ENCODE assay signal across 8 mouse cellular contexts in the genomic region with DNA sequence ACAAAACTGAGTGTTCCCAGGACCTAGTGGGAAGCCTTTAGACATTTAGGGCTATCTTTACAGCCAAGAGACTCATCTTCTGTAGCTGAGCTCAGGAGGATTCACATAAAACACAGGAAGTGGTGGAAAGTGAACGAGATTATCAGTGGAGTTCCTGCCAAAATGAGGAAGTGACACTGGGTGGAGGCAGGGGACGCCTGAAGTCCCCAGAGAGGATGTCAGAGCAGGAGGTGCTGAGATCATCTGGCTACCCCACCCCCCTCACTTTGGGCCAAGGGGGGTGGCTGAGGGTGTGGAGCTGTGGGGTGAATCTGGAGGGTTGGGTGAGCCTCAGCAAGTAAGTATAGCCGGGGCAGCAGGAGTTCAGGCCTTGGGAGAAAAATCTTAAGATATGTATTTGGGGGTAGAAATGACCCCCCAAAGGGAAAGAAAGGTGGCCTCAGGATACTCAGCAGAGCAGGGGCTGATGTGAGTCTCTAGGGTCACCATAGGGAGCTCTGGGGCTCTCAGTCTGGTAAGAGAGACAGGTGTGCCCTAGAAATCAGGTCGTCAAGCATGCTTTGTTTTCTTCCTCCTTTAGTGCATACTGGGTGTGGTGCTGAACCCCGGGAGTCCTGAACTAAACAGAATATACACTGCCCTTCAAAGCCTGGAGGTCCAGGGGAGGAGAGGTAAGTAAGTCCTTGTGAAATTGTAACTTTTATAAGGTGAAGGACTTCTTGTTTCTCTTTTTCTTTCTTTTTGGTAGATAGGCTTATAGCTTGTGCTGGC. TPM values are rescaled to one million over a fixed set of nuclear protein-coding genes. Genes with fewer than 3 reads are reported as not detected.
A peak's percentile ranks its signal among the peaks of the same experiment; 100 is the strongest.
DNase-seq lines count a peak whose midpoint lies in the region.

No protein-coding gene starts in this region.

- DNase-seq in A20 (ENCODE audit: low read depth, low spot score), result peak; percentile 96
- DNase-seq in T-cell, adult 2 months (ENCODE audit: low spot score), result peak; percentile 87
- peak; percentile 74 to 77 for DNase-seq in heart, postnatal 14 days
- DNase-seq in lung, postnatal 4 days, result peak; percentile 78 to 84
- peak; percentile 73 for DNase-seq in thymus, postnatal 25 days
- DNase-seq in left cerebral cortex, postnatal 36 days (ENCODE audit: low spot score in 2 of 2), result no peak
- DNase-seq in layer of hippocampus, postnatal 36 days, result no peak
- DNase-seq in yolk sac, embryonic 10.5 days (ENCODE audit: low spot score), result no peak

- intact Hi-C loops in heart, postnatal 14 days (cut with DNase I), result no loop called here
- intact Hi-C loops in left cerebral cortex, postnatal 36 days (cut with DNase I), result no loop called here

RNA-seq across cellular contexts. Expression of a gene that starts 26.0 kb away (rescaled TPM):
- total RNA-seq in heart, postnatal 14 days (2021), result 1 to 10 TPM; 3.6 to 5.4 TPM
- 1 to 10 TPM in 1 of 2 experiments, under 1 TPM in 1; 0.62 to 1.6 TPM for total RNA-seq in left cerebral cortex, postnatal 36 days (2021)
- 1 to 10 TPM in 1 of 2 experiments, under 1 TPM in 1; 0.63 to 1.1 TPM for total RNA-seq in layer of hippocampus, postnatal 36 days (2021)

RNA-seq across cellular contexts. Expression of a gene that starts 43.5 kb away (rescaled TPM):
- total RNA-seq in heart, postnatal 14 days (2021), result 10 to 100 TPM; 23.6 to 29.0 TPM
- total RNA-seq in left cerebral cortex, postnatal 36 days (2021), result 10 to 100 TPM; 11.0 to 13.6 TPM
- total RNA-seq in layer of hippocampus, postnatal 36 days (2021), result 1 to 10 TPM; 3.0 to 3.3 TPM

RNA-seq across cellular contexts. Expression of a gene that starts 49.2 kb away (rescaled TPM):
- total RNA-seq in heart, postnatal 14 days (2021), result 10 to 100 TPM; 14.8 to 15.4 TPM
- 100 to 1,000 TPM; 171 to 173 TPM for total RNA-seq in left cerebral cortex, postnatal 36 days (2021)
- 100 to 1,000 TPM; 240 to 247 TPM for total RNA-seq in layer of hippocampus, postnatal 36 days (2021)

Comparison
In these comparisons a context has a peak if more than half of its experiments do, and no peak if none do; other contexts are left out.
1. DNase-seq: peak in A20 (single experiment), T-cell, adult 2 months (single experiment), heart, postnatal 14 days (2 of 2), lung, postnatal 4 days (2 of 2) and thymus, postnatal 25 days (single experiment); none in left cerebral cortex, postnatal 36 days (0 of 2), layer of hippocampus, postnatal 36 days (0 of 2) and yolk sac, embryonic 10.5 days (single experiment).
2. RNA of a gene that starts 49.2 kb away (total RNA-seq): 240 to 247 TPM in layer of hippocampus, postnatal 36 days and 171 to 173 TPM in left cerebral cortex, postnatal 36 days; 14.8 to 15.4 TPM in heart, postnatal 14 days; every median in the first group is over 10 times any median in the second.